Mouse (Mus musculus) G1E (cell line): ENCODE measurements around the gene Ric8b.

Source experiments
- CTCF ChIP-seq: IDR thresholded peaks from 2 replicates; pipeline ENCODE4 v1.5.1; 2012; ENCODE audit warnings: low read depth, low read length, inconsistent platforms, mixed read lengths
- GATA1 ChIP-seq: IDR thresholded peaks from 2 replicates; pipeline ENCODE4 v1.6.1; 2012; ENCODE audit warnings: borderline replicate concordance, low read length, inconsistent platforms, mixed read lengths
- TAL1 ChIP-seq: conservative IDR thresholded peaks from 2 replicates; pipeline ENCODE4 v1.6.1; 2012; ENCODE audit warnings: low read depth, low read length, inconsistent platforms, mixed read lengths

DNA sequence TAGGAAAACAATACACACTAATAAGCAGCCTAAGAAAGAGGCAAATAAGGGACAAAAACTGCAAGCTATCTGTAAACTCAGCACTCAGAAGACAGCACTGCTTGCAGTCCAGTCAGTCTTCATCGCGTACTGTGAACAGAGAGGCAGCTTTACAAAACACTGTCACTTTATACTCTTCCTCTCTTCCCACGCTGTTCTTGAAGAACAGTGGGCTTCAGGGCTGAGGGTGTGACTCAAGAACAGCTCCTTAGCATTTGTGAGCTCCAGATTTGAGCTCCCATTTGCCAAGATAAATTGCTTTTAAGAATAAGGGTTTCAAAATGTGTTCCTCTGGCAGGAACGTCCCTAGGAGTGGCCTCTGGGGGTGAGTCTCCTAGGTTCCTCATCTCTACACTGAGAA, 33.0 kb downstream of the Ric8b start:
- TF ChIP-seq GATA1 (no peak), CTCF (no peak), TAL1 (no peak)
